Mouse (Mus musculus) myocyte (in vitro differentiated cells): ENCODE data around the gene Tbl2. TPM values are rescaled to one million over a fixed set of nuclear protein-coding genes. Genes with fewer than 3 reads are reported as not detected.

Experiments used
- H3K27me3 ChIP-seq: one replicate; pipeline ENCODE4 v1.6.1; 2011; ENCODE audit not compliant: control insufficient read depth, insufficient read depth, insufficient read length
- H3K36me3 ChIP-seq: one replicate; pipeline ENCODE4 v1.6.1; 2011; ENCODE audit not compliant: control insufficient read depth, insufficient read depth
- H3K4me2 ChIP-seq: one replicate; pipeline ENCODE4 v1.6.1; 2011; ENCODE audit warnings: low read depth, control low read depth
- H3K4me3 ChIP-seq: one replicate; pipeline ENCODE4 v1.5.1; 2011; ENCODE audit warnings: mild to moderate bottlenecking, control low read depth, moderate library complexity
- H3K79me2 ChIP-seq: one replicate; pipeline ENCODE4 v1.6.1; 2011; ENCODE audit not compliant: control insufficient read depth, insufficient read depth
- H3ac ChIP-seq: one replicate; pipeline ENCODE4 v1.6.1; 2011; ENCODE audit not compliant: control insufficient read depth, insufficient read length
- CEBPB ChIP-seq: IDR thresholded peaks from 2 replicates; pipeline ENCODE4 v1.6.1; 2011; ENCODE audit warnings: mild to moderate bottlenecking, moderate library complexity; ENCODE audit not compliant: poor library complexity, insufficient read depth, severe bottlenecking
- E2F4 ChIP-seq: IDR thresholded peaks from one replicate; pipeline ENCODE4 v1.6.1; 2011; ENCODE audit warnings: mild to moderate bottlenecking, control low read depth, moderate library complexity; ENCODE audit not compliant: insufficient read depth
- MAX ChIP-seq: IDR thresholded peaks from one replicate; pipeline ENCODE4 v1.6.1; 2011; ENCODE audit warnings: low read depth, mild to moderate bottlenecking, control low read depth
- MYOD1 ChIP-seq, 3 experiments: IDR thresholded peaks; one replicate each; pipeline ENCODE4 v1.6.1; 2011; ENCODE audit warnings: control low read depth in 2 of 3, low read depth in 2 of 3, mild to moderate bottlenecking in 2 of 3, moderate library complexity in 1 of 3; ENCODE audit not compliant: insufficient read length in 2 of 3, control insufficient read depth in 1 of 3
- MYOG ChIP-seq, 3 experiments: IDR thresholded peaks; one replicate each; pipeline ENCODE4 v1.6.1; 2011; ENCODE audit warnings: control low read depth in 2 of 3, low read depth in 2 of 3, mild to moderate bottlenecking in 2 of 3; ENCODE audit not compliant: insufficient read length in 2 of 3, control insufficient read depth in 1 of 3, insufficient read depth in 1 of 3
- POLR2A ChIP-seq: IDR thresholded peaks from one replicate; pipeline ENCODE4 v1.6.1; 2011; ENCODE audit warnings: low read depth, mild to moderate bottlenecking, control low read depth, moderate library complexity; ENCODE audit not compliant: insufficient read length
- POLR2AphosphoS2 ChIP-seq: IDR thresholded peaks from one replicate; pipeline ENCODE4 v1.6.1; 2011; ENCODE audit warnings: low read depth, control low read depth; ENCODE audit not compliant: insufficient read length
- REST ChIP-seq: IDR thresholded peaks from one replicate; pipeline ENCODE4 v1.6.1; 2011; ENCODE audit warnings: mild to moderate bottlenecking, control low read depth, moderate library complexity; ENCODE audit not compliant: insufficient read depth, insufficient read length
- SRF ChIP-seq: IDR thresholded peaks from one replicate; pipeline ENCODE4 v1.6.1; 2011; ENCODE audit warnings: low read depth; ENCODE audit not compliant: control insufficient read depth, insufficient read length
- TCF12 ChIP-seq: IDR thresholded peaks from one replicate; pipeline ENCODE4 v1.6.1; 2011; ENCODE audit warnings: mild to moderate bottlenecking, control low read depth; ENCODE audit not compliant: poor library complexity, insufficient read depth, severe bottlenecking
- TCF3 ChIP-seq: IDR thresholded peaks from one replicate; pipeline ENCODE4 v1.6.1; 2011; ENCODE audit warnings: low read depth, control low read depth; ENCODE audit not compliant: insufficient read length
- USF1 ChIP-seq: IDR thresholded peaks from one replicate; pipeline ENCODE4 v1.6.1; 2011; ENCODE audit warnings: low read depth, mild to moderate bottlenecking, control low read depth, moderate library complexity
- polyA plus RNA-seq: library from polyadenylated mRNA; unstranded; fragments of >200 nt; fragmentation: generic; extraction: Trizol; gene quantifications from one replicate; pipeline ENCODE4 v1.2.1, GENCODE M21; 2012; ENCODE audit warnings: missing spikeins

The Tbl2 gene
- polyA plus RNA-seq, 1 experiment, result 17.1 TPM

GRCm38 (mm10) chr5:135168063-135169062, 18.9 kb downstream of the Tbl2 start, which contains the start of gene Bcl7b:
Gene Bcl7b (plus strand): TSS chr5:135168283.
- H3K79me2 ChIP-seq, result peaks cover 17% of the 10 kb centered on the region
- H3K27me3 ChIP-seq, result no peaks in the 10 kb centered on the region
- TF ChIP-seq MYOD1 (IDR thresholded peaks at IDR 0.05; ENCODE audit: control insufficient read depth in 1 of 3, insufficient read length in 2 of 3, low read depth in 2 of 3) (no peak), CEBPB (no peak), MYOG (IDR thresholded peaks at IDR 0.05; ENCODE audit: control insufficient read depth in 1 of 3, insufficient read depth in 1 of 3, insufficient read length in 2 of 3, low read depth in 2 of 3) (peak in 1 of 3 experiments; percentile 7), MAX (peak; percentile 49), POLR2A (peak; percentile 81), E2F4 (no peak), USF1 (no peak), SRF (peak; percentile 62), POLR2AphosphoS2 (peak; percentile 91), TCF3 (no peak), REST (peak; percentile 19), TCF12 (no peak)
- H3K4me3 ChIP-seq, result peak within 1 kb of the TSS; percentile 62
- peak within 1 kb of the TSS; percentile 96 for H3ac ChIP-seq
- no peaks in the 10 kb centered on the region for H3K36me3 ChIP-seq
- H3K4me2 ChIP-seq, result peak within 1 kb of the TSS; percentile 87

- TF ChIP-seq CEBPB (no peak), POLR2A (no peak), USF1 (no peak), E2F4 (no peak), MYOD1 (IDR thresholded peaks at IDR 0.05; ENCODE audit: control insufficient read depth in 1 of 3, insufficient read length in 2 of 3, low read depth in 2 of 3) (no peak), TCF3 (no peak), POLR2AphosphoS2 (no peak), MAX (no peak), SRF (no peak), MYOG (IDR thresholded peaks at IDR 0.05; ENCODE audit: control insufficient read depth in 1 of 3, insufficient read depth in 1 of 3, insufficient read length in 2 of 3, low read depth in 2 of 3) (no peak), TCF12 (no peak), REST (no peak)
- peak overlapping the region; percentile 87 for H3K4me2 ChIP-seq
- no peaks in the 10 kb centered on the region for H3K27me3 ChIP-seq
- H3K4me3 ChIP-seq, result peak overlapping the region; percentile 62
- no peaks in the 10 kb centered on the region for H3K36me3 ChIP-seq
- peaks cover 17% of the 10 kb centered on the region for H3K79me2 ChIP-seq
- H3ac ChIP-seq, result peak overlapping the region; percentile 96
Measured at GRCm38 (mm10) chr5:135169479-135169878, 20.0 kb downstream of the Tbl2 start.

GRCm38 (mm10) chr5:135171688-135172220, 22.3 kb downstream of the Tbl2 start:
- no peak overlapping the region for H3K4me2 ChIP-seq
- H3K79me2 ChIP-seq, result peaks cover 17% of the 10 kb centered on the region
- no peak overlapping the region for H3ac ChIP-seq
- H3K27me3 ChIP-seq, result no peaks in the 10 kb centered on the region
- no peaks in the 10 kb centered on the region for H3K36me3 ChIP-seq
- no peak overlapping the region for H3K4me3 ChIP-seq
- TF ChIP-seq POLR2AphosphoS2 (no peak), REST (no peak), TCF3 (no peak), SRF (no peak), POLR2A (no peak), MYOD1 (IDR thresholded peaks at IDR 0.05; ENCODE audit: control insufficient read depth in 1 of 3, insufficient read length in 2 of 3, low read depth in 2 of 3) (no peak), MYOG (IDR thresholded peaks at IDR 0.05; ENCODE audit: control insufficient read depth in 1 of 3, insufficient read depth in 1 of 3, insufficient read length in 2 of 3, low read depth in 2 of 3) (no peak), USF1 (no peak), TCF12 (no peak), MAX (no peak), E2F4 (no peak), CEBPB (no peak)

GRCm38 (mm10) chr5:135172986-135173385, 23.5 kb downstream of the Tbl2 start:
- H3K27me3 ChIP-seq, result no peaks in the 10 kb centered on the region
- no peak overlapping the region for H3K4me3 ChIP-seq
- peaks cover 17% of the 10 kb centered on the region for H3K79me2 ChIP-seq
- H3K36me3 ChIP-seq, result no peaks in the 10 kb centered on the region
- H3K4me2 ChIP-seq, result no peak overlapping the region
- H3ac ChIP-seq, result no peak overlapping the region
- TF ChIP-seq POLR2AphosphoS2 (no peak), MYOG (IDR thresholded peaks at IDR 0.05; ENCODE audit: control insufficient read depth in 1 of 3, insufficient read depth in 1 of 3, insufficient read length in 2 of 3, low read depth in 2 of 3) (no peak), SRF (no peak), REST (no peak), MYOD1 (IDR thresholded peaks at IDR 0.05; ENCODE audit: control insufficient read depth in 1 of 3, insufficient read length in 2 of 3, low read depth in 2 of 3) (no peak), CEBPB (no peak), USF1 (no peak), POLR2A (no peak), E2F4 (no peak), TCF3 (no peak), TCF12 (no peak), MAX (no peak)
